Mouse (Mus musculus): ENCODE results near the gene Nin. TPM values are rescaled to one million over a fixed set of nuclear protein-coding genes. Genes with fewer than 3 reads are reported as not detected.

The Nin gene
- total and polyA plus RNA-seq, 2 experiments from 2014 or later: 5.1 to 9.8 TPM

GRCm38 (mm10) chr12:70136185-70136756 lies 22.8 kb upstream of the Nin start:
- Histone ChIP-seq H3K4me1 (ENCODE audit: control insufficient read depth, insufficient read depth) (no peaks in the 10 kb centered on the region), H3K27me3 (ENCODE audit: control insufficient read depth, insufficient read depth, low read length) (no peaks in the 10 kb centered on the region), H3K36me3 (replicated peaks; ENCODE audit: control insufficient read depth, insufficient read depth, low read length) (no peaks in the 10 kb centered on the region), H3K27ac (ENCODE audit: low read depth) (no peak overlapping the region; the same call in 1 of the 2 replicates), H3K9ac (replicated peaks; ENCODE audit: low read depth, low read length) (no peak overlapping the region), H3K4me2 (ENCODE audit: low read depth, low read length) (peak overlapping the region; percentile 38; the same call in 1 of the 2 replicates), H3K9me3 (replicated peaks; ENCODE audit: control insufficient read depth, low read length) (no peaks in the 10 kb centered on the region), H3K4me3 (ENCODE audit: low read depth, low read length) (no peak overlapping the region; the same call in 1 of the 2 replicates)
- 56% methylated on average over 12 of the region's 12 CpGs for WGBS
- DNase-seq (ENCODE audit: low spot score) (no peak), ATAC-seq (ENCODE audit: insufficient read depth, low read depth) (no peak)
- TF ChIP-seq EP300 (IDR thresholded peaks at IDR 0.05; ENCODE audit: low read depth): no peak
- TF ChIP-seq CTCF (IDR thresholded peaks at IDR 0.05; ENCODE audit: low read depth): no peak

DNA sequence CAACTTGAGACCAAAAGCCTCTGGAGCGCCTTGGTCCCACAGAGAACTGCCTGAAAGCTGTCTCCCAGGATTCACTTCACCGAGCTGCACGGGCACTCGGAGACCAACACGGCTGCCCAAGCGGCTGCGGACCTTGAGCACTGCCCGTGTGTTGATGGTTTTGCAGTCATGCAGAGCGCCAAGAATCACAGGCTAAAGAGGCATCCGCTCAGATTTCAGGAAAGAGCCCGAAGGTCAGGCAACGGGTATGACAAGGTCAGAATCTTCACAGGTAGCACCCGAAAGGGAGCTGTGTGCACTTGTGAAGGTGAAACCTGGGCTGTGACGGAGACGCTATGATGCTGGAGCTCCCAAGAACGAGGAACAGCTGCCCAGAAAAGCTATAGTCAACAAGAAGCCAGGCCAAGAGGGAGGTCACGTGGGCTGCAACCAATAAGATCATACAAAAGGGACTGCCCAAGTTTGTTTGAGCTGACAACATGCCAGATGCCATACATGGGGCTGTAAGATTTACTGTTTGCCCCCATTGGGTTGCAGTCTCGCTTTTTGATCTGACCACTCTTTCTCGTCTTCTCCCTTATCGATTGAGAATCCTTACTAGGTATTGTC lies 21.2 kb upstream of the Nin start:
- WGBS: 88% methylated on average over 20 of the region's 20 CpGs
- no peak for ATAC-seq (ENCODE audit: insufficient read depth, low read depth)

GRCm38 (mm10) chr12:70131042-70131675 lies 17.6 kb upstream of the Nin start:
- ATAC-seq (ENCODE audit: insufficient read depth, low read depth) (no peak), DNase-seq (ENCODE audit: low spot score) (no peak)
- H3K27ac ChIP-seq (ENCODE audit: low read depth): no peak overlapping the region
- H3K9me3 ChIP-seq (replicated peaks; ENCODE audit: control insufficient read depth, low read length): no peaks in the 10 kb centered on the region
- peak overlapping the region; percentile 44 for H3K4me2 ChIP-seq (ENCODE audit: low read depth, low read length)
- 52% methylated on average over 20 of the region's 20 CpGs for WGBS
- no peaks in the 10 kb centered on the region for H3K27me3 ChIP-seq (ENCODE audit: control insufficient read depth, insufficient read depth, low read length)
- peak overlapping the region; percentile 17 for H3K4me3 ChIP-seq (ENCODE audit: low read depth, low read length)
- no peaks in the 10 kb centered on the region for H3K4me1 ChIP-seq (ENCODE audit: control insufficient read depth, insufficient read depth)
- H3K9ac ChIP-seq (replicated peaks; ENCODE audit: low read depth, low read length): no peak overlapping the region
- TF ChIP-seq EP300 (IDR thresholded peaks at IDR 0.05; ENCODE audit: low read depth) (no peak), CTCF (IDR thresholded peaks at IDR 0.05; ENCODE audit: low read depth) (no peak)
- H3K36me3 ChIP-seq (replicated peaks; ENCODE audit: control insufficient read depth, insufficient read depth, low read length): no peaks in the 10 kb centered on the region

More for the DNA sequence above, 21.2 kb upstream of the Nin start:
- TF ChIP-seq CTCF (IDR thresholded peaks at IDR 0.05; ENCODE audit: low read depth): no peak
- no peak for TF ChIP-seq EP300 (IDR thresholded peaks at IDR 0.05; ENCODE audit: low read depth)
- no peak for DNase-seq (ENCODE audit: low spot score)
- no peak overlapping the region for H3K4me2 ChIP-seq (ENCODE audit: low read depth, low read length)
- no peaks in the 10 kb centered on the region for H3K27me3 ChIP-seq (ENCODE audit: control insufficient read depth, insufficient read depth, low read length)
- no peaks in the 10 kb centered on the region for H3K9me3 ChIP-seq (replicated peaks; ENCODE audit: control insufficient read depth, low read length)
- H3K27ac ChIP-seq (ENCODE audit: low read depth): no peak overlapping the region
- no peak overlapping the region for H3K9ac ChIP-seq (replicated peaks; ENCODE audit: low read depth, low read length)
- no peaks in the 10 kb centered on the region for H3K36me3 ChIP-seq (replicated peaks; ENCODE audit: control insufficient read depth, insufficient read depth, low read length)
- no peak overlapping the region for H3K4me3 ChIP-seq (ENCODE audit: low read depth, low read length)
- H3K4me1 ChIP-seq (ENCODE audit: control insufficient read depth, insufficient read depth): no peaks in the 10 kb centered on the region

GRCm38 (mm10) chr12:70129105-70129504 lies 15.6 kb upstream of the Nin start:
- Histone ChIP-seq H3K4me3 (ENCODE audit: low read depth, low read length) (no peak overlapping the region), H3K4me1 (ENCODE audit: control insufficient read depth, insufficient read depth) (no peaks in the 10 kb centered on the region), H3K9ac (replicated peaks; ENCODE audit: low read depth, low read length) (no peak overlapping the region), H3K4me2 (ENCODE audit: low read depth, low read length) (no peak overlapping the region), H3K27ac (ENCODE audit: low read depth) (no peak overlapping the region), H3K36me3 (replicated peaks; ENCODE audit: control insufficient read depth, insufficient read depth, low read length) (no peaks in the 10 kb centered on the region), H3K9me3 (replicated peaks; ENCODE audit: control insufficient read depth, low read length) (no peaks in the 10 kb centered on the region), H3K27me3 (ENCODE audit: control insufficient read depth, insufficient read depth, low read length) (no peaks in the 10 kb centered on the region)
- no peak for ATAC-seq (ENCODE audit: insufficient read depth, low read depth)
- no peak for DNase-seq (ENCODE audit: low spot score)
- TF ChIP-seq EP300 (IDR thresholded peaks at IDR 0.05; ENCODE audit: low read depth) (no peak), CTCF (IDR thresholded peaks at IDR 0.05; ENCODE audit: low read depth) (peak; percentile 9; the same call in 1 of the 2 replicates)
- 16% methylated on average over 5 of the region's 5 CpGs for WGBS

GRCm38 (mm10) chr12:70126626-70127025 lies 13.1 kb upstream of the Nin start:
- Histone ChIP-seq H3K27me3 (ENCODE audit: control insufficient read depth, insufficient read depth, low read length) (no peaks in the 10 kb centered on the region), H3K36me3 (replicated peaks; ENCODE audit: control insufficient read depth, insufficient read depth, low read length) (no peaks in the 10 kb centered on the region), H3K4me3 (ENCODE audit: low read depth, low read length) (no peak overlapping the region), H3K9me3 (replicated peaks; ENCODE audit: control insufficient read depth, low read length) (no peaks in the 10 kb centered on the region), H3K27ac (ENCODE audit: low read depth) (no peak overlapping the region), H3K4me1 (ENCODE audit: control insufficient read depth, insufficient read depth) (no peaks in the 10 kb centered on the region), H3K4me2 (ENCODE audit: low read depth, low read length) (no peak overlapping the region), H3K9ac (replicated peaks; ENCODE audit: low read depth, low read length) (no peak overlapping the region)
- ATAC-seq (ENCODE audit: insufficient read depth, low read depth) (no peak), DNase-seq (ENCODE audit: low spot score) (no peak)
- TF ChIP-seq EP300 (IDR thresholded peaks at IDR 0.05; ENCODE audit: low read depth): no peak
- TF ChIP-seq CTCF (IDR thresholded peaks at IDR 0.05; ENCODE audit: low read depth): no peak
- WGBS: 70% methylated on average over 4 of the region's 4 CpGs
